Mouse (Mus musculus) stomach, embryonic 14.5 days (tissue): ENCODE measurements around the gene Ubtf. TPM values are rescaled to one million over a fixed set of nuclear protein-coding genes. Genes with fewer than 3 reads are reported as not detected.

Experiments used
- ATAC-seq: fragments of 200-750 bp; cut with Nextera tagmentation; 2 replicates; pipeline ENCODE4 v1.8.0; 2017; ENCODE audit warnings: low read depth, moderate TSS enrichment; ENCODE audit not compliant: insufficient number of reproducible peaks, insufficient read depth, low FRiP score
- H3K27ac ChIP-seq: fragments of 300-500 bp; sonication (generic); 2 replicates; pipeline ENCODE4 v1.5.1; 2014; ENCODE audit warnings: mild to moderate bottlenecking, low read length, moderate library complexity, mixed read lengths
- H3K27me3 ChIP-seq: fragments of 300-500 bp; sonication (generic); 2 replicates; pipeline ENCODE4 v1.6.1; 2014; ENCODE audit warnings: low read length, control low read depth, mixed read lengths; ENCODE audit not compliant: control insufficient read depth, insufficient read depth
- H3K36me3 ChIP-seq: fragments of 300-500 bp; sonication (generic); 2 replicates; pipeline ENCODE4 v1.6.1; 2014; ENCODE audit warnings: mild to moderate bottlenecking, control low read depth, low read length, moderate library complexity, mixed read lengths; ENCODE audit not compliant: control insufficient read depth, insufficient read depth
- H3K4me1 ChIP-seq: fragments of 300-500 bp; sonication (generic); 2 replicates; pipeline ENCODE4 v1.6.1; 2014; ENCODE audit warnings: low read length, control low read depth, mixed read lengths; ENCODE audit not compliant: control insufficient read depth, insufficient read depth
- H3K4me2 ChIP-seq: fragments of 300-500 bp; sonication (generic); replicated peaks from 2 replicates; pipeline ENCODE4 v1.6.1; 2014; ENCODE audit warnings: low read depth, low read length, control low read depth
- H3K4me3 ChIP-seq: fragments of 300-500 bp; sonication (generic); 2 replicates; pipeline ENCODE4 v1.5.1; 2014; ENCODE audit warnings: low read depth, low read length, control low read depth
- H3K9ac ChIP-seq: fragments of 300-500 bp; sonication (generic); replicated peaks from 2 replicates; pipeline ENCODE4 v1.6.1; 2014; ENCODE audit warnings: low read depth, mild to moderate bottlenecking, control low read depth, low read length, moderate library complexity, mixed read lengths
- H3K9me3 ChIP-seq: fragments of 300-500 bp; sonication (generic); 2 replicates; pipeline ENCODE4 v1.6.1; 2016; ENCODE audit warnings: low read depth, low read length, control low read depth; ENCODE audit not compliant: control insufficient read depth
- WGBS: fragments of 180-500 bp; shearing (Covaris S2); extraction: QIAGEN DNeasy Blood & Tissue Kit; methylation state at CpG from one replicate; pipeline ENCODE4 v1.1.7; 2014; 5-methylcytosine and 5-hydroxymethylcytosine counted together
- polyA plus RNA-seq: library from polyadenylated mRNA; unstranded; fragments of >200 nt; fragmentation: Nextera tagmentation; extraction: Ambion mirVana; gene quantifications from 2 replicates; pipeline ENCODE4 v1.2.1, GENCODE M21; 2014

Ubtf gene
- polyA plus RNA-seq, 1 experiment from 2014 or later: 77.3 TPM

DNA sequence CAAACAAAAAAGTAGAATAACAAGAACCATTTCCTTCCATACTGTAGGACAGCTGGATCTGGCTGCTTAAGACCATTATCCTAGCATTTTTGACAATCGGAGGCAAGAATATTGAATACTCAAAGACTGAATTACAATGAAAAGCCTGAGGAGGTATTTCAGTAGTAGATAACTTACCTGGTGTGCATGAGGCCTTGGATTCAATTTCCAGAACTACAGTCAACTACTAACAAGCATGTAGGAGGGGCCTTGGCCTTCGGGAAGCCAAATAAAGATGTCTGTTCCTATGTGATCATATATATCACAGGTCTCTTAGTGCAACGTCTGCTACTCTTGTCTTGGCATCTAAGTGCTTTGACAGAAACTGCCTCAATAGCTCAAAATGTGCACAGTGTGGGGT, 10.5 kb upstream of the Ubtf start:
- no peaks in the 10 kb centered on the region for H3K36me3 ChIP-seq
- WGBS: 79% methylated on average over 3 of the region's 3 CpGs
- no peak overlapping the region for H3K9ac ChIP-seq
- H3K27ac ChIP-seq: no peak overlapping the region
- no peaks in the 10 kb centered on the region for H3K9me3 ChIP-seq
- no peak overlapping the region for H3K4me2 ChIP-seq
- no peaks in the 10 kb centered on the region for H3K27me3 ChIP-seq
- H3K4me3 ChIP-seq: no peak overlapping the region
- ATAC-seq: no peak
- H3K4me1 ChIP-seq: no peaks in the 10 kb centered on the region

DNA sequence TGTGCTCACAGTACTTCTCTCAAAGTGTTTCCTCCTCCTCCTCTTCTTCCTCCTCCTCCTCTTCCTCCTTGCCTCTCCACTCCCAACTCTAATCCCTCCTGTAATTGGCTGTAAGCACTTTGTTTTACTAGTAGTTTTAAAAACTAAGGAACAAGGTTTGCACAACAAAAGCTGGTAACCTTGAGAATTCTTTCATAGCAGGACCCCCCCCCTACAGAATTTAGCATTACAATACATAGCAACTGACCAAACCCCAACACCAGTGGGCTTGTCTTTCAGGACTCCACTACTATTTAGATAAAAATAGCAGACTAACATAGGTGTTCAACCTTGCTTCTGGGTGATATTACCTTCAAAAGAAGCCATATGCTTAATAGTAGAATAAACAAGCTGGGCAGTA, 10.0 kb upstream of the Ubtf start:
- no peaks in the 10 kb centered on the region for H3K9me3 ChIP-seq
- H3K36me3 ChIP-seq: no peaks in the 10 kb centered on the region
- H3K4me1 ChIP-seq: no peaks in the 10 kb centered on the region
- no peaks in the 10 kb centered on the region for H3K27me3 ChIP-seq
- H3K9ac ChIP-seq: no peak overlapping the region
- no peak overlapping the region for H3K4me2 ChIP-seq
- ATAC-seq: no peak
- no peak overlapping the region for H3K4me3 ChIP-seq
- H3K27ac ChIP-seq: no peak overlapping the region

GRCm38 (mm10) chr11:102327839-102328238, 8.3 kb upstream of the Ubtf start:
- H3K4me1 ChIP-seq: no peaks in the 10 kb centered on the region
- H3K36me3 ChIP-seq: no peaks in the 10 kb centered on the region
- 74% methylated on average over 7 of the region's 7 CpGs for WGBS
- H3K9ac ChIP-seq: no peak overlapping the region
- H3K9me3 ChIP-seq: no peaks in the 10 kb centered on the region
- ATAC-seq: no peak
- H3K4me3 ChIP-seq: no peak overlapping the region
- no peaks in the 10 kb centered on the region for H3K27me3 ChIP-seq
- H3K27ac ChIP-seq: no peak overlapping the region
- no peak overlapping the region for H3K4me2 ChIP-seq

DNA sequence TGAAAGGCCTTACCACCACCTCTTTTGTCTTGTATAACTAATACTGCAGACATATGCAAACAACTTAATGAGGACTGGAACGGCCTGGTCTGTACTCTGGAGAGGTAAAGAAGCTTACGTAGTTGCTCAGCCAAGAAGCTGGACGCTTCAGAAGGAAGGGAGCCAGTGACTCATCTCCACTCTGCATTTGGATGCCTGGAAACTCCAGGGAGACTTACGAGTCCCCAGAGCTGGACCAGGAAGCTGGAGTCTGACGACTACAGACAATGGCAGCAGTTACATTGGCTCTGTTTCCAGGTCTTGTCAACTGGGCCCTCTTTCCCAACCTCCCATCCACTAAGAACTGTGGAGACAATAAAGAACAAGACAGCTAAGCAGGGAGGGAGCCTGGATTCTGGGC, 7.7 kb upstream of the Ubtf start:
- Histone ChIP-seq H3K9ac (no peak overlapping the region), H3K4me1 (no peaks in the 10 kb centered on the region), H3K27ac (no peak overlapping the region), H3K36me3 (no peaks in the 10 kb centered on the region), H3K4me3 (no peak overlapping the region), H3K9me3 (no peaks in the 10 kb centered on the region), H3K27me3 (no peaks in the 10 kb centered on the region), H3K4me2 (no peak overlapping the region)
- 69% methylated on average over 5 of the region's 5 CpGs for WGBS
- no peak for ATAC-seq

DNA sequence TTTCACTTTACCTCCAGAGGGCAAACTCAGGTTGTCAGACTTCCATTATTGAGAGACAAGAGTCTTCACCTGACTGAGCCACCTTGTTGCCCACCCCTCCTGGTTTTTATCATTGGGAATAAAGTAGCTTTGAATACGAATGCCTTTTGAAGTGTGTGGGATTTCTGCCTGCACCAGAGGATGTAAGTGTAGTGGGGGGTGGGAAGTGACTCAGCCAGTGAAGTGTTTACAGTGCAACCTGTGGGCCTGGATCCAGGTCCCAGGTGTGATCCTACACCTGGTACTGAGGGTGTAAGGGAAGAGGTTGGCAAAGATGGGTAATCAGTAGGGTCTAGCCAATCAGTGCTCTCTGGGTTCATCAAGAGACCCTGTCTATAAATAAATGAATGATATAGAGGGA, 4.0 kb upstream of the Ubtf start:
- Histone ChIP-seq H3K9me3 (no peaks in the 10 kb centered on the region), H3K27ac (no peak overlapping the region), H3K4me1 (peaks cover 8% of the 10 kb centered on the region; the same call in 1 of the 2 replicates), H3K9ac (no peak overlapping the region), H3K36me3 (no peaks in the 10 kb centered on the region), H3K27me3 (no peaks in the 10 kb centered on the region), H3K4me2 (no peak overlapping the region), H3K4me3 (no peak overlapping the region)
- 78% methylated on average over 1 of the region's 1 CpGs for WGBS
- no peak for ATAC-seq

DNA sequence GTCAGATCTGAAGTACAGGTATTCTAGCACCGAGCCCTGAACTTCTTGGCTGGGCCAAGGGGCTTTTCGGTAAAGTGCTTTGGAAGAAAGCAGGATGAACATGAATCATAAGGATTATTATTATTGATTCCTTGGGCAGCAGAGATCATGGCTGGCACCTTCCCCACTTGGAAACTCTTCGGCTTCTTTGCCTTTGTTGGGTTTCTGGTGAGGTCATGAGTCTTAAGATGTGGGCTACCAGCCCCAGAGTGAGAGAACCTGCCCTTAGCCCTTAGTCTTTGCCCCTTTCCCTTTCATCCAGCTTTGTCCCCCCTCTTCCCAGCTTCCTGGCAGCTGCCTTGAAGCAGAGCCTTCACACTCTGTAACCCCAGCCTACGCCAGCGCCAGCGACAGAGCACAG, 2.4 kb upstream of the Ubtf start:
- no peak overlapping the region for H3K9ac ChIP-seq
- peaks cover 8% of the 10 kb centered on the region; the same call in 1 of the 2 replicates for H3K4me1 ChIP-seq
- H3K27me3 ChIP-seq: no peaks in the 10 kb centered on the region
- H3K9me3 ChIP-seq: no peaks in the 10 kb centered on the region
- no peak overlapping the region for H3K4me2 ChIP-seq
- no peak overlapping the region for H3K27ac ChIP-seq
- no peak for ATAC-seq
- H3K36me3 ChIP-seq: no peaks in the 10 kb centered on the region
- 73% methylated on average over 6 of the region's 6 CpGs for WGBS
- H3K4me3 ChIP-seq: no peak overlapping the region

- peaks cover 15% of the 10 kb centered on the region; the same call in 1 of the 2 replicates for H3K4me1 ChIP-seq
- peak overlapping the region; percentile 99 for H3K27ac ChIP-seq
- no peaks in the 10 kb centered on the region for H3K27me3 ChIP-seq
- WGBS: 15% methylated on average over 10 of the region's 10 CpGs
- peak overlapping the region; percentile 94 for H3K4me2 ChIP-seq
- no peaks in the 10 kb centered on the region for H3K36me3 ChIP-seq
- peak overlapping the region; percentile 99; the same call in 1 of the 2 replicates for H3K9ac ChIP-seq
- no peak for ATAC-seq
- H3K9me3 ChIP-seq: no peaks in the 10 kb centered on the region
- peak overlapping the region; percentile 97 for H3K4me3 ChIP-seq
Observed at GRCm38 (mm10) chr11:102320686-102321005, 1.1 kb upstream of the Ubtf start.

GRCm38 (mm10) chr11:102319941-102320685, 571 bp upstream of the Ubtf start:
- 0 out of 2 replicates have a peak, but pooled peaks have one; percentile 24 for ATAC-seq
- H3K36me3 ChIP-seq: peaks cover under 1% of the 10 kb centered on the region; the same call in 1 of the 2 replicates
- WGBS: under 1% methylated on average over 38 of the region's 38 CpGs
- H3K4me2 ChIP-seq: peak overlapping the region; percentile 94
- peaks cover 16% of the 10 kb centered on the region; the same call in 1 of the 2 replicates for H3K4me1 ChIP-seq
- H3K27ac ChIP-seq: peak overlapping the region; percentile 99
- peak overlapping the region; percentile 99 for H3K9ac ChIP-seq
- H3K9me3 ChIP-seq: no peaks in the 10 kb centered on the region
- H3K4me3 ChIP-seq: peak overlapping the region; percentile 97
- H3K27me3 ChIP-seq: no peaks in the 10 kb centered on the region
